Mouse (Mus musculus) right cerebral cortex, postnatal 36 days (tissue): ENCODE measurements around the gene Fkbp15.

Experiments
- DNase-seq, 2 experiments: peaks; one replicate each; pipeline ENCODE4 v3.0.0; 2022; ENCODE audit warnings: low spot score in 2 of 2, mixed read lengths in 1 of 2

Gene Fkbp15

DNA sequence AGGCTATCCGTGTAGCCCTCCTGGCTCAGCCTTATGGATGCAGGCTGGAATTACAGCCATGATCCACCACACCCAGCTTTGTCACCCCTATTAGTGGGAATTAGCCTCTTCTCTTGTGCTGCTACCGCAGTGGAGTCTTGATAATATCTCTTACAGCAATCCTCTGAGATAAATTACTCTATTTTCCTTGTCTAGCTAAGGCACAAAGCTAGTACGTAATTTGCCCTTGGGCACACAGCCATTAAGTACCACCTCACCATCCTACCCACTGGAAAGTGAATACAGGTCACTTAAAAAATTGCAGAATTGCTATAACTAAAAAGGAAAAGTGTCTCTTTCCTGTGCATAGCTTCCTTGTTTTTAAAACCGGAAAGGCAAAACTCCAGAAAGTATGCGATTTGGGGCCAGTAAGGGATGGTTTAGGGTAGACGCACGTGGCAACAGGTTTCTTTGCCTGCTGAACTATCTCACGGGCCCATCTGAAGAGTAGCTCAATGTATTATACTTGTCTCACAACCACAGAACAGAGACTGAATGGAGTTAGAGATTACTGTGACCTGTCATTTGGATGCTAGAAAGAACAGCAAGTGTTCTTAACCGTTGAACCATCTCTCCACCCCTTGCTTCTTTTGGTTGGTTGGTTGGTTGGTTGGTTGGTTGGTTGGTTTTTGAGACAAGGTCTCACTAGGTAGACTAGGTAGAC is 12.6 kb upstream of the Fkbp15 start:
- DNase-seq: no peak

DNA sequence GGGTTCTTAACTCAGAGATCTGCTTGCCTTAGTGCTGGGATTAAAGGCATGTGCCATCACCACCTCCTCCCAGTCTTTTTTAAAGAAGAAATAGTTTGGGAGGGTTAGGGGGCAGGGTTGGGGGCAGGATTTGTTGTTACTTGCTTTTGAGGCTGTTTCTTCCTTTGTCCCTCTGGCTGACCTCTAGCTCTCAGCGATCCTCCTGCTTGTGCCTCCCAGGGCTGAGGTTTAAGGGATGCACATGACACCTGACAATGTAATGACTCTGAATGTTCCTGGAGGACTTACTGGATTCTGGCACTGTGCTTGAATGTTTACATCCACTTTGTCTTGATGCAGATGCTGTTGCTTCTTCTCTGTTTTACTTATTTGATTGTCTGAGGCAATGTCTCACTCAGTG is 12.1 kb upstream of the Fkbp15 start:
- DNase-seq: no peak

DNA sequence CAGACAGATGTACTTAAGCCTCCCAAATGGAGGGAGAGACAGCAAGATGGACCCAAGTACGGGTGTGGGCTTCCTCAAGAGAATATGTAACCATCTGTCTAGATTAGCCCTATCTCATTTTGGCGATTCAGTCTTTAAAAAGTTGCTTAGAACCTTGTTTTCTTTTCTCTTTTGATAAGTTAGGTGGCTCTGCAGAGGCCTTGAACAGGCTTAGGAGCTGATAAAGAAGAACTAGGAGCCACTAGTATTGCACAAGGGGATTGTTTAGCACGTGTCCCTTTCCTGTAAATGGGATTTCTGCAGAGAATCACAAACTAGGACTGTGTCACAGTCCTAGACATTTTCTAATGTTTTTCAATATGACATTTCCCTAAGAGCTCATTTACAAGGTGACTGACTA is 8.7 kb upstream of the Fkbp15 start:
- no peak for DNase-seq

GRCm38 (mm10) chr4:62367586-62367985 is 7.2 kb upstream of the Fkbp15 start:
- no peak for DNase-seq

DNA sequence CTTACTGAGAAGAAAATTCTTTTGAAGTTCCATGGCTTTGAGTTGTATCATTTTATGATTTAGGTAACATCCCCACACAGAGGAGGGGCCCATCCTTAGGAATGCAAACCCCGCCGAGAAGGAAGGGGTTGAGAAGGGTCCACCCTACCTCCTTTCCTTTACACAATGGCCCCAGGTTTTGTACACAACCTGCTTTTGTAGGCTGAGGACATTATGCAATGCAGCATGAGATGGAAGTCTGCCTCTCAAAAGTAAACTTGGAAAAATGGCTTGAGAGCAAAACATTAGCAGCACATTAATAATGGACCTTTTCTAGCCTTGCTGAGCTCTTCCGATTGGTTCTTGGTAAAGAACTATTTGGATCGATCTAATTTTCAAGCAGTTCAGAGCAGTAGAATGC is 5.9 kb upstream of the Fkbp15 start:
- DNase-seq: no peak

- DNase-seq: no peak
Observed at GRCm38 (mm10) chr4:62364299-62364698, 4.0 kb upstream of the Fkbp15 start.

GRCm38 (mm10) chr4:62362437-62362836 is 2.1 kb upstream of the Fkbp15 start:
- DNase-seq: no peak

DNA sequence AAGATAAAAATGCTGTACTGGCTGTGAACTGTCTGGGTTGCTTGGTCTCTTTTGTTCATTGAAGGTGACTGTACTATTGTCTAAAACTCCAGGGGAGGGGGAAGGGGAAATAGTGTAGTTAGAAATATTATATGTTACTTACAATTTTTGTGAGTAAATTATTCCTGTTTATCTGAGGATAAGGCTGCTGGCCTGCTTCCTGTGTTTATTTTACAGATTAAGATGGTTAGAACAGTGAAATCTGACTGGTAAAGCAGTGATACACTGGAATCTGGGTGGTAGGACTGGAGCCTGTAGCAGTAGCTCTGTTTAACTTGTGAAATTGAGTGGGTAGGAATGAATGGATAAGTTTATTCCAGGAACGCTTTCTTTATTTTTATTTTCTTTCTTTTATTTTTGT is 1.6 kb upstream of the Fkbp15 start:
- no peak for DNase-seq

- no peak for DNase-seq
Observed at GRCm38 (mm10) chr4:62361571-62361970, 1.2 kb upstream of the Fkbp15 start.

GRCm38 (mm10) chr4:62360805-62361455 is 582 bp upstream of the Fkbp15 start:
- no peak for DNase-seq

DNA sequence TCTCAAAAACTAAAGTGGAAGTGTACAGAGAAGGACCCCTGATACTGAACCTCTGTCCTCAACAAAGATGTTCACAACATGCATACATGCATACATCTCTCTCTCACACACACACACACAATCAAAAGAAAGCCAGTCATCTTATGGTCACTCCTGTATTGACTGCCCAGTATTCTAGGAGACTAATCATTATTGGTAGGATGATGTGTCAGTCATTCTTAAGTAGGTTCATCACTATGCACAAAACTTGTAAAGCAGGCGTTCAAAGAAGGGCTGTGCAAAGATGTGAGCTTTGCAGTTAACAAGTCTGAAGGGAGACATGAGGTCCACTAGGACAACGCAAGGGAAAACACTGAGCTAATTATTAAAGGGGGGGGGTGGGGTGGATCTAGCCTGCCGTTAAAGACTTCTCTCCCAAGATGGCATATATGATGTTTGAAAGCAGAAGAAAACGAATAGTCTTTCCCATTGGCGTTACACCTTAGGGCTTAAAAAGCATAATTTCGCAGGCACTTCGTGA is 1.0 kb downstream of the Fkbp15 start:
- DNase-seq: no peak

DNA sequence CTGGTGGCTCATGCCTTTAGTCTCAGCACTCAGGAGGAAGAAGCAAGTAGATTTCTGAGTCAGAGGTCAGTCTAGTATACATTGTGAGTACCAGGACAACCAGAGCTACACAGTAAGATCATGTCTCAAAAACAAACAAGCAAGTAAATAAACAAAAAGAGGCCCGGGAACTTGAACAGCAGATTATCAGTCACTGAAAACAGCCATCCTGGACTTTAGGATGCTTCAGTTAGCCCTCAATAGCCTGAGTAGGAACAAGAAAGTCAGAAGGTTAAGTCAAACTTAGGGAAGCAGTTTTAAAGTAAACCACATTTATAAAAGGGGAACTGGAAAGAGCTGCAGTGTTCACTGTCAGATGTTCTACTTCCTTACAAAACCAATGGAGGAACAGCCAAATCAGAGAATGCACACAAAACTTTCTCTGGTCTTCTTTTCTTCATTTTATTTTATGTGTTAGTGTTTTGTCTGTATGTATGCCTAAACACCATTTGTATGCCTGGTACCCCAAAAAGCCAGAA is 2.7 kb downstream of the Fkbp15 start:
- no peak for DNase-seq

GRCm38 (mm10) chr4:62349371-62349770 is 11.0 kb downstream of the Fkbp15 start:
- no peak for DNase-seq

DNA sequence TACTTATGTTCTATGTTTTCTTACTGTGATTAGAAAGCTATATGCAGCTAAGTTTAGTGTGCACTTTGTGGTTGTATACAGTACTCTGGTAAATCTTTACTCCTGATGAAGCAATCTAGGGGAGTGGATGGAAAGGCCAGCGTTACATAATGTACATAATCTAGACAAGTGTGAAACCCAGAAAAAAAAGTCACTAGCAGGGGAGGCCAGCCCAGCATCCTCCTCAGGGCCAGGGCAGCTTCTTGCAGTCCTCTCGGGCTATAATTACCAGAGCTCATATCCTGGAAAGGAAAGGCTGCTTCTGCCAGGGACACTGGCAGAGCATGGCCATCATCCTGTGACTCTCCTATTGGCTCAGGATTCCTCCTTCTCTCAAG is 12.0 kb downstream of the Fkbp15 start:
- no peak for DNase-seq

GRCm38 (mm10) chr4:62347605-62348328 is 12.6 kb downstream of the Fkbp15 start:
- no peak for DNase-seq

DNA sequence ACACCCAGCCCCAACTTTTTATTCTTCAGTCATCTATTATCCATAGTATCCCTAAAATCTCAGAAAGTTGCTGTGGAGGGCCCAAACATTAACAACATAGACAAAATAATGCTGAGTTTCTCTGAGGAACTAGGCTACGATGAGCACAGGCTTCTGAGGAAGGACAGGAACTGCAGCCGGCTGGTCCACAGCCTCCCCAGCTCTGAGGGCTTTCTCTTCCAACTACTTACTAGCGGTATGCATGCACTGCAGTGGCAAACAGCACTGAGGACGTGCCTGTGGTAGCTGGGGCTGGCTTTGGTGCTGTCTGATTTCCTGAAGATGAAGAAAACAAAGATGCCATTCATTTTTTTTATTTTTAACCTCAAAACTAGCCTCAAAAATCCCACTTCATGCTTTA is 14.5 kb downstream of the Fkbp15 start:
- DNase-seq: no peak

DNA sequence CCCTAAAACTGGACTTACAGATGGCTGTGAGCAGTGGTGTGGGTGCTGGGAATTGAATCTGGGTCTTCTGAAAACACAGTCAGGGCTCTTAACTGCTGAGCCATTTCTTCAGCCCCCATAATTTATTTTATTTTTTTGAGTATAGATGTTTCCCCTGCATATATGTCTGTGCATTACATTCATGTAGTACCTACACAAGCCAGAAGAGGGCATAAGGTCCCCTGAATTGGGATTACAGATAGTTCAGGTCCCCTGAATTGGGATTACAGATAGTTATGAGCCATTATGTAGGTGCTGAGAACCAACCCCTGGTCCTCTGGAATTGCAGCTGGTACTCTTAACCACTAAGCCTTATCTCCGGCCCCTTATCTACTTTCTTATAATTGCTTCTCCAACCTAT is 16.3 kb downstream of the Fkbp15 start:
- no peak for DNase-seq

- DNase-seq: no peak
Observed at GRCm38 (mm10) chr4:62338536-62338935, 21.8 kb downstream of the Fkbp15 start.

DNA sequence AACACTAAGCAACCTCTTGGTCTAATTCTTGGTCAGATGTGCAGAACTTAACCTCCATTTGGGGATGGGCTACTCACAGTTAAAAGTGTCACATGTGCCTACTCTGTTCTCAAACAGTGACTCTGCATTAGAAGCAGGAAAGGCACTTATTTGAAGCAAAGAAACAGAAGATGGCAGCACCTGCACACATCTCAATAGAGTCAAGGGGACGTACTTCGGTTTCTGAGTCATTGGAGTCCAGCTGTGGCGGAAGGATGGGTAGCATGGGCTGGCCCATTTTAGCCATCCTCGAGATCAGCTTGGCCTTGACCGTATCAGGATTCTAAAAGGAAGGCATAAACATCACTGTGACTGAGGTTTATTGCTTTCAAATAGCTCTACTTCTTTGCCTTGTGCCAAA is 28.4 kb downstream of the Fkbp15 start:
- no peak for DNase-seq

GRCm38 (mm10) chr4:62328941-62329660 is 31.2 kb downstream of the Fkbp15 start:
- no peak for DNase-seq

- no peak for DNase-seq
Observed at GRCm38 (mm10) chr4:62326111-62326510, 34.2 kb downstream of the Fkbp15 start.

GRCm38 (mm10) chr4:62322684-62323083 is 37.7 kb downstream of the Fkbp15 start:
- DNase-seq: no peak
